Mouse (Mus musculus) left cerebral cortex, postnatal 10 days (tissue): ENCODE results near the gene Xpc. TPM values are rescaled to one million over a fixed set of nuclear protein-coding genes. Genes with fewer than 3 reads are reported as not detected.

Experiments used
- total RNA-seq, 2 experiments: library from RNA; stranded (reverse); gene quantifications; 2 replicates each; pipeline ENCODE4 v1.2.3; 2021

Gene Xpc
- total RNA-seq, 2 experiments from 2014 or later = 10.0 to 10.3 TPM

Other genes starting within 250 kb of the Xpc start
- 10 to 100 TPM; 12.3 to 15.0 TPM for gene Wnt7a, start 104.5 kb downstream of the Xpc start, total RNA-seq
- 10 to 100 TPM; 19.3 to 19.7 TPM for gene Chchd4, start 42.3 kb downstream of the Xpc start, total RNA-seq
- gene Tmem43, start 42.2 kb downstream of the Xpc start, total RNA-seq = 10 to 100 TPM; 26.5 to 30.9 TPM
- gene Lsm3, start within 50 bp of the Xpc start, total RNA-seq = 10 to 100 TPM; 44.2 to 49.7 TPM
- 100 to 1,000 TPM; 198 to 215 TPM for gene Slc6a6, start 168.2 kb upstream of the Xpc start, total RNA-seq